Mouse (Mus musculus) stomach, embryonic 15.5 days (tissue): ENCODE measurements around the gene Mast4. TPM values are rescaled to one million over a fixed set of nuclear protein-coding genes. Genes with fewer than 3 reads are reported as not detected.
"Not testable (repeated sequence)": the region's sequence is repeated elsewhere in the genome, so short reads cannot be mapped to it uniquely, and the experiment has no call there.

Experiments used
- ATAC-seq: fragments of 200-750 bp; cut with Nextera tagmentation; 2 replicates; pipeline ENCODE4 v1.8.0; 2017; ENCODE audit warnings: low read depth, moderate number of reproducible peaks, moderate TSS enrichment; ENCODE audit not compliant: insufficient read depth, low FRiP score
- H3K27ac ChIP-seq: fragments of 300-500 bp; sonication (generic); 2 replicates; pipeline ENCODE4 v1.5.1; 2015; ENCODE audit warnings: mild to moderate bottlenecking, inconsistent platforms
- H3K27me3 ChIP-seq: fragments of 300-500 bp; sonication (generic); replicated peaks from 2 replicates; pipeline ENCODE4 v1.6.1; 2015; ENCODE audit warnings: inconsistent platforms
- H3K36me3 ChIP-seq: fragments of 300-500 bp; sonication (generic); 2 replicates; pipeline ENCODE4 v1.6.1; 2015; ENCODE audit warnings: inconsistent platforms
- H3K4me1 ChIP-seq: fragments of 300-500 bp; sonication (generic); 2 replicates; pipeline ENCODE4 v1.6.1; 2015; ENCODE audit warnings: inconsistent platforms
- H3K4me2 ChIP-seq: fragments of 300-500 bp; sonication (generic); 2 replicates; pipeline ENCODE4 v1.6.1; 2015; ENCODE audit warnings: mild to moderate bottlenecking, inconsistent platforms
- H3K4me3 ChIP-seq: fragments of 300-500 bp; sonication (generic); replicated peaks from 2 replicates; pipeline ENCODE4 v1.5.1; 2015; ENCODE audit warnings: inconsistent platforms
- H3K9ac ChIP-seq: fragments of 300-500 bp; sonication (generic); 2 replicates; pipeline ENCODE4 v1.6.1; 2015; ENCODE audit warnings: inconsistent platforms
- H3K9me3 ChIP-seq: fragments of 300-500 bp; sonication (generic); 2 replicates; pipeline ENCODE4 v1.6.1; 2016; ENCODE audit warnings: inconsistent platforms
- WGBS: fragments of 180-500 bp; shearing (Covaris S2); methylation state at CpG from one replicate; pipeline ENCODE4 v1.1.7; 2015; 5-methylcytosine and 5-hydroxymethylcytosine counted together
- polyA plus RNA-seq: library from polyadenylated mRNA; unstranded; fragments of >200 nt; fragmentation: Nextera tagmentation; extraction: Ambion mirVana; gene quantifications from 2 replicates; pipeline ENCODE4 v1.2.1, GENCODE M21; 2015

The Mast4 gene
- polyA plus RNA-seq, 1 experiment from 2014 or later: 29.5 TPM

DNA sequence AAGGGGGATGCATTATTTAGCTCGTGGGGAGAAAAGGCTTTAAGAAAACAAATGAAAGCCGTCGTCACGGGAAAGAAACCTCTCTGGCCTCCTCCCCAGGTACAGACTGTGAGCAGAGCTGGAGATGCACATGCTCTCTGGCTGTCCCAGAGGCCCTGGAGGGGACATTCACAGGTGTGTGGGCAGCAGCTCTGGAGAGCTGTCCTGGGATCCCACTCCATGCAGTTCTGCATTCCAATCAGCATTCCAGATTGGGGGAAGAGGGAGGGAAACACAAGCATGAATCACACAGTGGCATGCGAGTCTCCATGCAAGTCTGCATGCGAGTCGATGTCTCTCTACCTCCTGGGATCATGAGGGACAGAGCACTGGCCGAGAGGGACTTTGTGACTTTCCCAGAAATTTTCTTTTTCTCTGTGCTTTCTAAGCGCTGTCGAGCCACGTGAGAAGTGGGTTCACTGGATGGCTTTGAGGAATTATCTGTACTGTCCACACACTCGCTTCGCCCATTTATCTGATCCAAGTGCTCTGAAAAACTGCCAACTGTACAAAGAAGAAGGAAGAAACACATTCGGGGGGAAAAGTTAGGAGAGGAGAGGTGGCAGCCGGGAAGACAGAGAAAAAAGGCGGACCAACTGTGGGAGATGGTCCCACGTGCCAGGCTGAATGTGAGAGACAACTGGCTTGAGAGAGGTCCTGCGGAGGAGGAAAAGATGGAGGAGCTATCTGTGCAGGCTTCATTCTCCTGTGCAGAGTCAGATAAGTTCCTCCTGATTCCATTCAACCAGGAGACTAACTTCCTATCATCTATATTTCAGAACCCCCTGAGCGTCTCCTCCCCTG, 580.4 kb downstream of the Mast4 start:
- Histone ChIP-seq H3K4me2 (no peak overlapping the region), H3K36me3 (peaks cover 10% of the 10 kb centered on the region; the same call in 1 of the 2 replicates)
- WGBS: 74% methylated on average over 19 of the region's 19 CpGs

DNA sequence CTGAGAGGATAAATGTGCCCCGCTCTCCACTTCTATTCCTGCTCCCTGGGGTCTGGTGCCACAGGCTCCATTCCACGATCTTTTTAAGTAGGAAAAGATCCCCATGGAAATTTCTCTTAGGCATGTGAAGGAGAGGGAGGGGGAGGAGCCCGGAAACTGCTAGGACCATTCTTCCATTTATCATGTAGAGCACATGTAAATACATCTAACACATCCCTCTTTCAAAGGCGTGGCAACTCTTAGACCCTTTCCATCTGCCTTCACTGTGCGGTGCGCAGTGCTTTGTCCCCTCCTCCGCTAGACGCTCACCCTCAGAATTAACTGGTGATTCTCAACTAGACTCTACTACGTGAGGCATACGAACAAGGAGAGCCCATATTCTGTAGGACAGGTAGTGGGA, 584.4 kb downstream of the Mast4 start:
- Histone ChIP-seq H3K36me3 (0 out of 2 replicates have a peak, but pooled peaks cover 3% of the 10 kb centered on the region), H3K9me3 (no peaks in the 10 kb centered on the region), H3K4me3 (no peak overlapping the region), H3K27ac (no peak overlapping the region), H3K4me1 (no peaks in the 10 kb centered on the region), H3K9ac (no peak overlapping the region), H3K27me3 (no peaks in the 10 kb centered on the region), H3K4me2 (no peak overlapping the region)
- ATAC-seq: no peak
- 64% methylated on average over 10 of the region's 10 CpGs for WGBS

More for the DNA sequence above, 580.4 kb downstream of the Mast4 start:
- no peak overlapping the region for H3K4me3 ChIP-seq
- H3K4me1 ChIP-seq: no peaks in the 10 kb centered on the region
- no peaks in the 10 kb centered on the region for H3K27me3 ChIP-seq
- no peaks in the 10 kb centered on the region for H3K9me3 ChIP-seq
- no peak overlapping the region for H3K27ac ChIP-seq
- no peak overlapping the region for H3K9ac ChIP-seq
- ATAC-seq: no peak

DNA sequence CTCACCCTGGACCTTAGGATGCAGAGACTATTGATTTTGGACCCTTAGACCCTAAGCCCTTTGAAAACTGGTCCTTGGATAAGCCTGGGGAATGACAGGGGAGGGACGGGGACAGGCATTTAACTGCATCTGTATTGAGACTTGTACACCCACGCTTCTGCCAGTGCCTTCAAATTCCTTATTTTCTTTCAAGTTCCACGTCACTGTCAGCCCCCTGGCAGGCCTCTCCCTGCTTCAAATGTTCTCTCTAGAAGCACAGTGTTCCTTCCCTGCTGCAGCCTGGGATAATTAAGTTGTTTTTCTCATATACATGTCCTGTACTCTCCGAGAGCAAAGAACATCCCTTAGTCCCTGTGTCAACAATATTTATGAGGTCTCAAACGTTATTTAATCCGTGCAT, 585.1 kb downstream of the Mast4 start:
- Histone ChIP-seq H3K36me3 (0 out of 2 replicates have a peak, but pooled peaks cover 3% of the 10 kb centered on the region), H3K4me2 (no peak overlapping the region), H3K27ac (no peak overlapping the region), H3K9me3 (no peaks in the 10 kb centered on the region), H3K4me3 (no peak overlapping the region), H3K27me3 (no peaks in the 10 kb centered on the region), H3K9ac (no peak overlapping the region), H3K4me1 (no peaks in the 10 kb centered on the region)
- ATAC-seq: no peak
- WGBS: 66% methylated on average over 6 of the region's 6 CpGs

GRCm38 (mm10) chr13:102746803-102747561, 587.3 kb downstream of the Mast4 start:
- H3K9ac ChIP-seq: no peak overlapping the region
- H3K4me1 ChIP-seq: no peaks in the 10 kb centered on the region
- H3K4me2 ChIP-seq: no peak overlapping the region
- no peaks in the 10 kb centered on the region for H3K27me3 ChIP-seq
- no peak for ATAC-seq
- WGBS: 88% methylated on average over 17 of the region's 17 CpGs
- no peak overlapping the region for H3K27ac ChIP-seq
- no peak overlapping the region for H3K4me3 ChIP-seq
- H3K36me3 ChIP-seq: peaks cover 6% of the 10 kb centered on the region
- no peaks in the 10 kb centered on the region for H3K9me3 ChIP-seq

DNA sequence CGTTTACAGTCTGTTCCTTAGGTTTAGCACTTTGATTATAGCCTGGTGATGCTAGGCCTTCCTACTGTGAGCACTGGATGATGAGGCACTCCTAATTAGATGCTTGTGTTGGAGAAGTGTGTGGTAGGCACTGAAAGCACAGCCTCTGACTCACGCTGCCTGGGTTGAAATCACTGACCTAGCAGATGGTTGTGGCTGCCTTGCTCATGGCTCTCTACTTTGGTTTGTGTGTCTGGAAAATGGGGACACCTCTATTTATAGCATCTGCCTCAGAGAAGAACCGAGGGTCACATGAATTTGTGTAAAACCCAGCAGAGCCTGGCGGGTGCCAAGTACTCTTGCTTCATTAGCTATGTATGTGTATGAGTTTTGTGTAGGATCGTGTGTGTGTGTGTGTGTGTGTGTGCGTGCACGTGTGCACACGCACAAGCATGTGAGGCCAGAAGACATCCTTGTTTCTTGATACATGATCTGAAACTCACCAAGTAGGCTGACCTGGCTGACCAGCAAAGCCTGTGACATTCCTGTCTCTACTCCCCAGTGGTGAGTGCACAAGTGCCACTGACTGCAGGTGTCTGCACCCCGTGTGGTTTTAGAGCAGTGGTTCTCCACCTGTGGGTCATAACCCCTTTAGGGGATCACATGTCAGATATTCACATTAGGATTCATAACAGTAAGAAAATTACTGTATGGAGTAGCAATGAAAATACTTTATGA, 588.5 kb downstream of the Mast4 start:
- Histone ChIP-seq H3K4me2 (no peak overlapping the region), H3K27me3 (no peaks in the 10 kb centered on the region), H3K9me3 (no peaks in the 10 kb centered on the region), H3K4me1 (no peaks in the 10 kb centered on the region), H3K27ac (no peak overlapping the region), H3K9ac (no peak overlapping the region), H3K36me3 (peaks cover 12% of the 10 kb centered on the region), H3K4me3 (no peak overlapping the region)
- WGBS: 83% methylated on average over 9 of the region's 9 CpGs
- ATAC-seq: no peak

DNA sequence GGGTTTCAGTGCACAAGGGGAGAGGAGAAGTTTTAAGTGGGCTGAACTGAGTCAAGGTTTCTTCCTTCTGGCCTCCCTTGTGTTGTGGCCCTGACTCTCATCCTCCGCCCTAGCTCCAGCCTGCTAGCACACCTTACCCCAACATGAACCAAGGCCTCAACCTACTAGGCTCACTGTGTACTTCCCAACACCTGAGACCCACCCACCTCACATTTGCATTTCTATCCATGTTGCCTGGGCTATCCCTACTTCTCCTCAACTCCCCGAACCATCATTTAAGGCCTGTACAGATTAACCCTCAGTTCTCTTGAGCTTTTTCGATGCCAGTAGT, 589.1 kb downstream of the Mast4 start:
- no peak overlapping the region for H3K4me2 ChIP-seq
- H3K36me3 ChIP-seq: peaks cover 12% of the 10 kb centered on the region
- no peak overlapping the region for H3K4me3 ChIP-seq
- H3K9me3 ChIP-seq: no peaks in the 10 kb centered on the region
- whole genome bisulfite sequencing: 88% methylated on average over 3 of the region's 3 CpGs
- H3K4me1 ChIP-seq: no peaks in the 10 kb centered on the region
- no peak overlapping the region for H3K27ac ChIP-seq
- no peak for ATAC-seq
- H3K9ac ChIP-seq: no peak overlapping the region
- no peaks in the 10 kb centered on the region for H3K27me3 ChIP-seq

- Histone ChIP-seq H3K4me2 (no peak overlapping the region), H3K4me3 (no peak overlapping the region), H3K9ac (no peak overlapping the region), H3K9me3 (no peaks in the 10 kb centered on the region), H3K4me1 (no peaks in the 10 kb centered on the region), H3K27me3 (no peaks in the 10 kb centered on the region), H3K27ac (no peak overlapping the region), H3K36me3 (peaks cover 12% of the 10 kb centered on the region)
- 66% methylated on average over 9 of the region's 9 CpGs for WGBS
- ATAC-seq: no peak
These were observed 589.6 kb downstream of the Mast4 start for GRCm38 (mm10) chr13:102744481-102745269.

DNA sequence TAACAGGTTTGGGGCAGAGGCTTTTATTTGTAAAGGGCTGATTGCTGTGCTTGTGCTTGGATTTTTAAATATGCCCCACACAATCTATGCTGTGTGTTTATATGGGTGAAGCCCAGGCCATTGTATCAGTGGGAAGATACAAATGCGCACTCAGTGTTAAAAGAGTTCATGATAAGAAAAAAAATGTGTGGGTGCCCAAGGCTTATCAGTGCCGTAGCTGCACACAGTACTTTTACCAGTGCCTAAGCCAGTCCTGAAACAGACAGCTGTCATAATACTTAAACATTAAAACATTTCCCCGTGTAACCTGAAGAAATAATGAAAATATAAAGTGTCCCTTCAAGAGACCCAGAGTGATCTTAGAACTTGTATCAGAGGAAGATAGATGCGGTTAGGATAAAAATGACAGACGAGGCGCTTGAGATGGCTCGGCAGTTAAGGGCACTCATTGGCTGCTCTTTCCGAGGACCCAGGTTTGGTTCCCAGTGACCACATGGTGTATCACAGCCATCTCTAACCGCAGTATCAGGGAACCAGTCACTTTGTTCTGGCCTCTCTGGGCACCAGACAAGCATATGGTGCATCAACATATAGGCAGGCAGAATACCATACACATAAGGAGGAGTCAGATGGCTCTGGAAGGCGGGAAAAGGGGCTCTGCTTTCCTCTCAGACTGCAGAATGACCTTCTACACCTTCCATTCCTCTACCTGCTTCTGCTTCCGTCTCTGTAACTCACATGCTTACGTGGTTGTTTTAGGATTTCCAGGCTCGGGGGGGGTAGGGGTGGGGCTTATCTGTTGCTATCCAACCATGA, 594.4 kb downstream of the Mast4 start:
- no peak overlapping the region for H3K9ac ChIP-seq
- H3K4me1 ChIP-seq: no peaks in the 10 kb centered on the region
- no peaks in the 10 kb centered on the region for H3K9me3 ChIP-seq
- no peaks in the 10 kb centered on the region for H3K27me3 ChIP-seq
- peaks cover 46% of the 10 kb centered on the region for H3K36me3 ChIP-seq
- H3K27ac ChIP-seq: no peak overlapping the region
- WGBS: 87% methylated on average over 13 of the region's 13 CpGs
- no peak overlapping the region for H3K4me2 ChIP-seq
- no peak for ATAC-seq
- H3K4me3 ChIP-seq: no peak overlapping the region

- no peaks in the 10 kb centered on the region for H3K9me3 ChIP-seq
- H3K36me3 ChIP-seq: peaks cover 49% of the 10 kb centered on the region
- H3K27ac ChIP-seq: no peak overlapping the region
- no peaks in the 10 kb centered on the region for H3K27me3 ChIP-seq
- 89% methylated on average over 7 of the region's 7 CpGs for WGBS
- H3K4me1 ChIP-seq: no peaks in the 10 kb centered on the region
- ATAC-seq: no peak
- no peak overlapping the region for H3K4me3 ChIP-seq
- H3K9ac ChIP-seq: no peak overlapping the region
- no peak overlapping the region for H3K4me2 ChIP-seq
These were observed 596.5 kb downstream of the Mast4 start for GRCm38 (mm10) chr13:102737811-102738210.

GRCm38 (mm10) chr13:102733063-102733462, 601.2 kb downstream of the Mast4 start:
- no peak overlapping the region for H3K4me3 ChIP-seq
- WGBS: 63% methylated on average over 2 of the region's 2 CpGs
- peaks cover 28% of the 10 kb centered on the region; the same call in 1 of the 2 replicates for H3K36me3 ChIP-seq
- no peak for ATAC-seq
- no peaks in the 10 kb centered on the region for H3K27me3 ChIP-seq
- H3K27ac ChIP-seq: no peak overlapping the region
- no peaks in the 10 kb centered on the region for H3K4me1 ChIP-seq
- no peaks in the 10 kb centered on the region for H3K9me3 ChIP-seq
- H3K9ac ChIP-seq: no peak overlapping the region
- no peak overlapping the region for H3K4me2 ChIP-seq

DNA sequence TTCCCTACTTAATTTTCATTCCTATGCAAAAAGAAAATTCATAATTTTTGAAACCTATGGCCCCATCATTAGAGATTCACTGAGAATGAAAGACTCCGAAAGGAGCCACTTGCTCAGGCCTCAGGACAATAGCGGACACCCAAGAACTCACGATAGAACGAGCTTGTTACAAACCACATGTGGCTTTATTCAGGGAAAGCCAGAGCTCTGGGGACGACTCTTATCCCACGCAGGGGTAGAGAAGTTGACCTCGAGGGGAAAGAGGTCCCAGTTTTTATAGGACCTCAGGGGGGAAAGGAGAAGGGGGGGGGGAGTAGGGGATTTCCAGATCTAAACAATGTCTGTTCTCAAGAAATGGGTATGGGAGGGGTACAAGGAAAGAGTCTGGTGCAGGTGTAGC, 605.3 kb downstream of the Mast4 start:
- 72% methylated on average over 7 of the region's 7 CpGs for WGBS
- H3K27me3 ChIP-seq, H3K4me1 ChIP-seq, H3K27ac ChIP-seq, H3K36me3 ChIP-seq, H3K9ac ChIP-seq, H3K4me3 ChIP-seq, H3K4me2 ChIP-seq, H3K9me3 ChIP-seq, ATAC-seq: not testable (repeated sequence)
